Mouse (Mus musculus) kidney, postnatal 25 days (tissue): ENCODE measurements around the gene Med29.

Experiments used
- DNase-seq, 2 experiments: peaks; one replicate each; pipeline ENCODE4 v3.0.0; 2021; ENCODE audit warnings: mixed read lengths in 2 of 2

The Med29 gene

DNA sequence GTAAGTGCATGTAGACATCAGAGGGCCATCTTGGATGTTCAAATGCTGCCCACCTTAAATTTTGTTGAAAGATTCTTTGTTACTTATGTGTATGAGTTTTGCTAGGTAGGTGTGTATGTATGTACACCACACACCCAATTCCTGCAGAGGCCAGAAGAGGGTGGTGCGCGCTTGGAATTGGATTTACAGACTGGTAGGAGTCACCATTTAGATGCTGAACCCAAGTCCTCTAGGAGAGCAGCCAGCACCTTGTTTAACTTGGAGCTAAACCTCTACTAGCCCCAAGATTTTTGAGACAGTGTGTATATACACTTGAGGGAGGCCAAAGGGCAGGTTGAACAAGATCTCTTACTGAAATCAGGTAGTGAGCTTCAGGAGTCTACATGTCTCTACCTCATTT is 39.2 kb downstream of the Med29 start:
- DNase-seq: no peak

DNA sequence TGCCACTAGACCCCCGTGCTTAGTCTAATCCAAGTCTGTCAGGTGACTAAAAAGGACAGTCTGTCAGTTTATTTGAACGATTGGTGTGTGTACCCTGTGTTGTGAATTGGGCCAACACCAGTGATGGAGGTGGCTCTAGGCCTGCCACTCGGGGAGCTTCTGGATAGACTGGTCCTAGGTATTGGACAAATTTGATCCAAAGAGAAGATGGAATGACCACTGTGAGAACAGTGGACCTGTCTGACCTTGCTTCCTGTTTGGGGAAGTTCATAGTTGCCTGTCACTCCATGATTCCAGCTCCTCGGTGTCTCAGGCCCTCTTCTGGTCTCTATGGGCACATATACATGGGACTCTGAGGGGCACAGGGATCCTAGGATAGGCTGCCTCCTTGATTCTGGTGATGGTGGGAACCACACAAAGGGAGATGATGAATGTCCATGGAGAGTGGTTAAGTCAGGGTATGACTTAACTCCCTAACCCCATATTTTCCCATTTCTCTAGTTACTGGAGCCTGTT is 40.8 kb downstream of the Med29 start:
- no peak for DNase-seq

DNA sequence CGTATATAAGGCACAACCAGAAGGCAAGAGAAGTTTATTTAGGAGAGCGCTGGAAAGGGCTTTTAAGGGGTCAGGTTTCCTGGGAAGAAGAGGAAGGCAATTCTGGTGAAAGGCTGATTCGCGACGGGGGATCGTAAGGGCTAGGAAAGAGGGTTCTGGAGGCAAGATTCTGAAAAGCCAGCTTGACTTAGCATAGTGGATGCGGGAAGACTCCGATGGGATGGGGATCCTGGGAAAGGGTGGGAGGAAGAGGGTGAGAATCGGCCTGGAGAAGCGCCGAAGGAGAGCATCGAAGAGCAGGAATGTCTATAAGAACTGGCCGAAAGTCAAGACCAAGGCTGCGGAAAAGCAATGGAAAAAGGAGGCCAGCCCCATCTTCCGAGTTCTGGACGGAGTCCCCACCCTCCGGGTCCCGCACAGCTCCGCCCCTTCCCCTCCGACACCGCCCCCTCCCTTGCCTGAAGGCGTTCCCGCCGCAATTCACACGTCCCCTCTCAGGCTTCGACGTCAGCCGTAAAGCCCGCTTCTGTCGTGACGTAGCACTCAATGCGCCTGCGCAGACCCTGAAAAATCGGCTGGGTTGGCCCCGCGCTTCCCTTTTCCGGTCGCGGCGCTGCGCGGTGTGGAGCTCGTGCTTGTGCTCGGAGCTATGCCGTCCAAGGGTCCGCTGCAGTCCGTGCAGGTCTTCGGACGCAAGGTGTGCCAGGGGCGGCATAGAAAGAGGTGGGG is 42.2 kb downstream of the Med29 start, which contains the start of gene Rps16:
Gene Rps16 (plus strand): TSS at position 498 of the 729 bp plus-strand sequence.
- DNase-seq: peak; percentile 98

DNA sequence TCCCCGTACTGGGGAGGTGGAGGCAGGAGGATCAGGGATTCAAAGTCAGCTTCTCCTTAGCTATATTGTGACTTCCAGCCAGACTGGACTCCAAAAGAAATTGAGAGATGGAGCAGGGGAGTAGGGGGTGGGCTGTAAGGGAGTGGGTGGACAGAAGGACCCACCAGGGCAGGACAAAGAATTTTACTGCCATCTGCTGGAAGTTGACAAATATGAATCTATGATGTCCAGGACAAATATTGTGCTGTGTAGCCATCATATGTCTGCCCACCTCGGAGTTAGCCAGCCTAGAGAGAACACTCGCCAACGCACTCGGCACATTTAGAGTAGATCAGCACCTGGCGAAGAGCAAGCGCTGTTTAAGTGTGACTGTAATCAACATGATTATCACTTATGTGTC is 43.9 kb downstream of the Med29 start:
- DNase-seq: no peak

DNA sequence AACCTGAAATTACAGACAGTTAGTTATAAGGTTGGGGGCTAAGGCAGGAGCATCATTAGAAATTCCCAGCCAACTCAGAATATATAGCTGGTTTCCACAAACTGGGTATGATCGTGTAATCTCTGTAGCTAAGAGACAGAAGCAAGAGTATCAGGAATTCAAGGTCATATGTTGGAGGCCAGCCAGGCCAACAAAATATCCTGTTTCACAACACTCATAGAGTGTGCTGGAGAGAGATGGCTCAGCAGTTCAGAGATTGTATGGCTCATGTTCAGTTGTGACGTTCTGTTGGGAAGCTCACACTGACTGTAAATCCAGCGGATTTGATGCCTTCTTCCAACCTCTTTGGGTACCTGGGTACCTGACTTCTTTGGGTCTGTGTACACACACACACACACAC is 44.8 kb downstream of the Med29 start:
- peak in 1 of 2 experiments; percentile 32 for DNase-seq

GRCm38 (mm10) chr7:28344637-28345036 is 47.9 kb downstream of the Med29 start:
- peak in 1 of 2 experiments; percentile 75 for DNase-seq

DNA sequence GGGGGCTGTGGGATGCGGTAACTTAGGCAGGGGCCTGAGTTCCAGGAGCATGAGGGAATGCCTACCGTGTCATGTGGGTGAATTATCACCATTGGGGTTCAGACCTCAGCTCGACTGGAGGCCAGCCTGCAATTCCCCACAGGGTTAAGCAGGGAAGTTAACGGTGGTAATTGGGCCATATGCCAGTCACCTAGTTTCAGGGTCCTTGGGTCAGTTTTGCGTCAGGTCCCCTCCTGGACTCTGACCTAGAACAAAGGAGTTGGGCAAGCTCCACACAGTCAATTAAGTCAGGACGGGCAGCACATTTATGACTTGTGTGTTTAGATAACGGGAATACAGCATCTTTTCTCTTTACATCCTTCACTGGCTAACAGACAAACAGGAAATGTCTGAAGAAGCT is 51.1 kb downstream of the Med29 start:
- no peak for DNase-seq

DNA sequence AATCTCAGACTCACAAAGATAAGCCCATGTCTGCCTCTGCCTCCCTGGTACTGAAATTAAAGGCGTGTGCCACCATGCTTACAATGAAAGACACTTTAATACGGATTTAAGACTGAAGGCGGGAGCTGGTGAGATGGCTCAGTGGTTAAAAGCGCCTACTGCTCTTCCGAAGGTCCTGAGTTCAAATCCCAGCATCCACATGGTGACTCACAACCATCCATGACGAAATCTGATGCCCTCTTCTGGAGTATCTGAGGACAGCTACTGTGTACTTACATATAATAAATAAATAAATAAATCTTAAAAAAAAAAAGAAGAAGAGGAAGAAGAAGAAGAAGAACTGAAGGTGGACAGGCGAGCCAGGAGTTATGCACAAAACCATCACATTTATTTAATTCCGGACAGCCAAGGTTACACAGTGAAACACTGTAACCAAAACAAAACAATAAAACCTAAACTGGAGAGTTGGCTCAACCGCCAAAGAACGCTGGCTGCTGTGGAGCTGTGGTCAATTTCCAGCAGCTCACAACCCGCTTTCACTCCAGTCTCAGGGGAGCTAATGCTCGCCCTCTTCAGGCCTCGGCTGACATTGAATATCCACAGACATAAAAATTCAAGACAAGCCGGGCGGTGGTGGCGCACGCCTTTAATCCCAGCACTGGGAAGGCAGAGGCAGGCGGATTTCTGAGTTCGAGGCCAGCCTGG is 53.1 kb downstream of the Med29 start:
- DNase-seq: peak; percentile 64 to 83

DNA sequence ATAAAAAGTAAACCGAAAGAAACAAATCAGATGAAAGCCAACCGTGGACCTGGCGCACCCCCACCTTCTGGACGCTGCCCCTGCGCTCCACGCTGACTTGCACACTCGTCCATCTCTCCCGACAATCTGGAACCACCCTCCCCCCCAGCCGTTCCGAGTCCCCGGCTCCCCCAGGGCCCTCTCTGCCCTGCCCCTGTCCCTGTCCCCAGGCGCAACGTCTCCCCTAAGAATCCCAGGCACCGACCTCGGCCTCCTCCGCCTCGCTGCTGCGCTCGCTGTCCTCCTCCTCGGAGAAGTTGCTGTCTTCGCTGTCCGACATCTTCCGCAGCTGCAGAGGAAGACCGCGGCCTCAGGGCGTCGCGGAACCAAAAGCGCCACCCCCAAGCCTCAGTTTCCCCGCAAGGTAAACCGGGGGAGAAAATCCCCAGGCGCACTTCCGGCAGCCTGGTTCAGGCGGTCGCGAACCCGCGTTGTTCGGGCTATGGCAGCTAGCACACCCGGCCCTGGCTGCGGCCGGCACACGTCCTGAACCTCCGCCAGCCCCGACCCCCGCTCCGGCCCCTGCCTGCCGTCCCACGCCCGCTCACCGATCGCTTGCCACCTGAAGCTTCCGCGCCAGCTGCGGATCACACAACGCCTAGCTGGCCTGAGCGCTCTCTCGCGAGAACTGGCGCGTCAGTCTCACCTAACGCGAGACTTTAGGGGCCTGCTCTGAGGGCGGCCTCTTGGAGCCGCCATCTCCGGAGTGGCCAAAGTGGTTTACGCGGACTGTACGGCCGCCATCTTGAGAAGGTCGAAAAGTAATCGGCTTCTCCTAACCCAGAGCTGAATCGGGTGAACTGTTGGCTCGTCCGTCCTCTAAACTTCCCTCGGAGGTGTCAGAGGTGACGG is 54.2 kb downstream of the Med29 start, which contains the start of gene Supt5:
Gene Supt5 (minus strand): TSS at position 639 of the 891 bp plus-strand sequence.
- DNase-seq: peak; percentile 98 to 99
